Mouse (Mus musculus) forebrain, embryonic 10.5 days (tissue): ENCODE measurements around the gene Zbtb41. TPM values are rescaled to one million over a fixed set of nuclear protein-coding genes. Genes with fewer than 3 reads are reported as not detected.

ENCODE experiments used
- DNase-seq: peaks from one replicate; pipeline ENCODE4 v3.0.0-alpha.2; 2017; ENCODE audit warnings: low spot score; ENCODE audit errors: extremely low spot score
- H3K27ac ChIP-seq: fragments of 300-500 bp; sonication (generic); 2 replicates; pipeline ENCODE4 v1.5.1; 2016; ENCODE audit warnings: mild to moderate bottlenecking
- H3K27me3 ChIP-seq: fragments of 300-500 bp; sonication (generic); 2 replicates; pipeline ENCODE4 v1.6.1; 2016; ENCODE audit warnings: mild to moderate bottlenecking; ENCODE audit not compliant: poor library complexity, severe bottlenecking
- H3K36me3 ChIP-seq: fragments of 300-500 bp; sonication (generic); replicated peaks from 2 replicates; pipeline ENCODE4 v1.6.1; 2016; ENCODE audit warnings: mild to moderate bottlenecking, moderate library complexity
- H3K4me1 ChIP-seq: fragments of 300-500 bp; sonication (generic); 2 replicates; pipeline ENCODE4 v1.6.1; 2016
- H3K4me3 ChIP-seq: fragments of 300-500 bp; sonication (generic); 2 replicates; pipeline ENCODE4 v1.5.1; 2016; ENCODE audit warnings: mild to moderate bottlenecking, moderate library complexity
- H3K9me3 ChIP-seq: fragments of 300-500 bp; sonication (generic); 2 replicates; pipeline ENCODE4 v1.6.1; 2016; ENCODE audit warnings: mild to moderate bottlenecking, moderate library complexity
- WGBS: fragments of 180-500 bp; shearing (Covaris S2); methylation state at CpG from one replicate; pipeline ENCODE4 v1.1.7; 2016; 5-methylcytosine and 5-hydroxymethylcytosine counted together
- polyA plus RNA-seq: library from polyadenylated mRNA; unstranded; fragments of >200 nt; fragmentation: Nextera tagmentation; extraction: Ambion mirVana; gene quantifications from 2 replicates; pipeline ENCODE4 v1.2.1, GENCODE M21; 2016

The Zbtb41 gene
- polyA plus RNA-seq, 1 experiment from 2014 or later, result 10.6 TPM

DNA sequence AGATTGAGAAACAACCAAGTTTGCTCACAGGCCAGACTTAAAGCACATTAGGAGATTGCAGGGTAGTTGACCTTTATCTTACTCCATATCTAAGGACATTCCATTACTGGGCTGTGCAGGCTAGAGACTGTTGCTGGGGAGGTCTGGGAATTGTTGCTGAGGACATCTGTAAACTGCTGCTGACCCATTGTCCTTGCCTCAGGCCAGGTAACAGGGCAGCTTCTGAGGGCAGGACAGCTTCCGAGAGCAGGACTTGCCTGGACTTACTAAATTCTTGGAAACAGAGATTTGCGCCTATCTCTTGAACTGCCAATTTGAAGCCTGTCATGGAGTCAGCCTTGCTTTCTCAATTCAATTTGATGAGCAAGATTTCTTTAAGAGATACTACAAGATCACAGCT, 73.3 kb downstream of the Zbtb41 start:
- WGBS, result 88% methylated on average over 2 of the region's 2 CpGs
- Histone ChIP-seq H3K27ac (no peak overlapping the region), H3K27me3 (no peaks in the 10 kb centered on the region), H3K4me3 (no peak overlapping the region), H3K36me3 (peaks cover 58% of the 10 kb centered on the region), H3K9me3 (no peaks in the 10 kb centered on the region), H3K4me1 (no peaks in the 10 kb centered on the region)
- DNase-seq, result no peak

DNA sequence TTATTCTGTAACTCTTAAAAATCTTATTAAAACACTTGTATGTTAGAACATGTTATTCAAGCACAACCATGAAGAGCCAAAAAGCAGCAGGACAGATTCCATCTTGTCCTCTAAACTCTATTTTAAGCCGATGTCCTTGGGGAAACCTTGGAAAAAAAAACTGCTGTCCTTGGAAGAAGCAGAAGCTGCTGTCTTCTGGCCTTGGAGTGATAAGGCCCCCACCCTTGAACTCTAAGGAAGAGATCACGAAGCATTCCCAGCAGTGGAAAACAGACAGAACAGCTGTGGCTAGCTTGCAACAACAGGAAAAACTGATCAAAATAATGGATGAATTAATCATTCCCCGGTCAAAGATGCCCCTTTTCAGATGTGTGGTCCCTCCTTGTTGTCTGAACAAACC, 74.1 kb downstream of the Zbtb41 start:
- Histone ChIP-seq H3K9me3 (no peaks in the 10 kb centered on the region), H3K36me3 (peaks cover 50% of the 10 kb centered on the region), H3K27me3 (no peaks in the 10 kb centered on the region), H3K4me1 (no peaks in the 10 kb centered on the region), H3K4me3 (no peak overlapping the region), H3K27ac (no peak overlapping the region)
- DNase-seq, result no peak
- WGBS, result 92% methylated on average over 3 of the region's 3 CpGs

- H3K27ac ChIP-seq, result no peak overlapping the region
- H3K4me1 ChIP-seq, result no peaks in the 10 kb centered on the region
- DNase-seq, result no peak
- no peaks in the 10 kb centered on the region for H3K9me3 ChIP-seq
- no peaks in the 10 kb centered on the region for H3K27me3 ChIP-seq
- H3K4me3 ChIP-seq, result no peak overlapping the region
- H3K36me3 ChIP-seq, result peaks cover 15% of the 10 kb centered on the region
Measured at GRCm38 (mm10) chr1:139499751-139500150, 77.7 kb downstream of the Zbtb41 start.

- H3K4me1 ChIP-seq, result no peaks in the 10 kb centered on the region
- no peaks in the 10 kb centered on the region for H3K9me3 ChIP-seq
- no peak for DNase-seq
- H3K36me3 ChIP-seq, result no peaks in the 10 kb centered on the region
- H3K27me3 ChIP-seq, result no peaks in the 10 kb centered on the region
- no peak within 1 kb of the TSS for H3K27ac ChIP-seq
- H3K4me3 ChIP-seq, result no peak within 1 kb of the TSS
- WGBS, result 93% methylated on average over 3 of the region's 3 CpGs
Measured at GRCm38 (mm10) chr1:139501258-139501752, 79.2 kb downstream of the Zbtb41 start, which contains the start of gene F13b. F13b (plus strand) TSS chr1:139501702.

Other genes with a start within 250 kb of the Zbtb41 start
- 0.73 and 1.0 TPM in 2 replicates for gene Crb1, start 45.2 kb upstream of the Zbtb41 start, polyA plus RNA-seq
- 22.8 and 24.7 TPM in 2 replicates for gene Aspm, start 32.5 kb downstream of the Zbtb41 start, polyA plus RNA-seq
- not detected in 2 replicates for gene F13b, start 79.4 kb downstream of the Zbtb41 start, polyA plus RNA-seq
- not detected in 2 replicates for gene Cfhr1, start 138.0 kb downstream of the Zbtb41 start, polyA plus RNA-seq